Mouse (Mus musculus) common myeloid progenitor, adult 5-6 weeks (primary cell): ENCODE data around the gene BC049730. TPM values are rescaled to one million over a fixed set of nuclear protein-coding genes. Genes with fewer than 3 reads are reported as not detected.
"Not testable (repeated sequence)": the region's sequence is repeated elsewhere in the genome, so short reads cannot be mapped to it uniquely, and the experiment has no call there.

Experiments used
- ATAC-seq: replicated peaks from 2 replicates; pipeline ENCODE4 v1.8.0; 2016; ENCODE audit warnings: low read depth, mild to moderate bottlenecking, moderate TSS enrichment, inconsistent platforms; ENCODE audit not compliant: poor library complexity, severe bottlenecking
- total RNA-seq: library from RNA; stranded (forward); fragments of 200-1000, 187-1606 nt; gene quantifications from 2 replicates; pipeline ENCODE4 v1.2.3, GENCODE M21; 2017

The BC049730 gene
- not detected in 2 replicates for total RNA-seq

- no peak for ATAC-seq
These were observed at the start of gene BC049730 for GRCm38 (mm10) chr7:24708832-24709292. Gene BC049730, plus strand, starts transcription at chr7:24709242.

GRCm38 (mm10) chr7:24659737-24660357 lies 49.2 kb upstream of the BC049730 start:
- no peak for ATAC-seq

DNA sequence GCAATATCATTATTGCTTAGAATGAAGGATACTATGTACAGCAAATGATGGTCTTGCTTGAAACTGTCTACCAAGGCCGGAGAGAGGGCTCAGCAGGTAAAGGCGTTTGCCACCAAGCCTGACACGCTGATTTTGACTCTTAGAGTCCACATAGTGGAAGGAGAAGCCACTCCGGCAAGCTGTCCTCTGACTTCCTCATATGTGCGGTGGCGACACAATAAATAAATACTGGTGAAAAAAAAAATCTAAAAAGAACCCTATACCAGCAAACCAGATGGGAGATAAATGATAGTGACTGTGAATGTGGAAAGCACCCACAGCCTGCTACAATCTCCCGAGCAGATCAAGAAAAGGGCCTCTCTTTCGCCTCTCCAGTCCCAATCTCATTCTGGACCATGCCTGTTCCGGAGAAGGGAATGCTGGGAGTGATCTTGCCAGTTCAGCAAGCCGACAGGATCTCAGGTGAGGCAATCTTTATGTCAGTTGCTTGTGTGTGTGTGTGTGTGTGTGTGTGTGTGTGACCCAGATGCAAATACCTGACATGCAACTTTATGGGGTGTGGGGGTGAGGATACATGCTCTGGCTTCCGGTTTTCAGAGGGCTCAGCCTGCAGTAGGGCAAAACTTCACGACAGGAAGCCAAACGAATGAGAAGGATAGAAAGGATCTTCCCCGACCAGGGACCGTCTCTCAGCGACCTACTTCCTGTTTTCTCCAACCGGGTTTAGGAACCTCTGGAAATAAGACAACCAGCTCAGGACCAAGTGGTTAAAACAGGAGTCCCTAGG lies 47.7 kb upstream of the BC049730 start:
- ATAC-seq: peak; percentile 49

DNA sequence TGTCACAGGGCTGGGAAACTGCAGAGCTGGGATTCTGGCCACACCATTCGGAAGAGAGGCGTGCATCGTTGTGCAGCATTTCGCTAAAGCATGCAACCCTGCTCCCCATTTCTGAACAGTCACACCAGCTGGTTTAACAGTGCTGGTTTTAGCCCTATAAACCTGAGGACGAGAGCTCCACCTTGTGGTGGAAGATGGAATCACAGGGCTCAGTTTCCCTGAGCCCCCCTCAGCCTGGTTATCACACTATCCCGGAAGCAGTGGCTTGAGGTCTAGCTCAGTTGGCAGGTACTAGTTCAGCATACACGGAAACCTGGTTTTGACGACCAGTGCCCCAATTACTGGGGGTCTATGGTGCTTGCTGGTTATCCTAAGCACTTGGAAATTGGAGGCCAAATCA lies 46.5 kb upstream of the BC049730 start:
- ATAC-seq: peak; percentile 90

- ATAC-seq: no peak
These were observed 44.7 kb upstream of the BC049730 start for GRCm38 (mm10) chr7:24664301-24664700.

DNA sequence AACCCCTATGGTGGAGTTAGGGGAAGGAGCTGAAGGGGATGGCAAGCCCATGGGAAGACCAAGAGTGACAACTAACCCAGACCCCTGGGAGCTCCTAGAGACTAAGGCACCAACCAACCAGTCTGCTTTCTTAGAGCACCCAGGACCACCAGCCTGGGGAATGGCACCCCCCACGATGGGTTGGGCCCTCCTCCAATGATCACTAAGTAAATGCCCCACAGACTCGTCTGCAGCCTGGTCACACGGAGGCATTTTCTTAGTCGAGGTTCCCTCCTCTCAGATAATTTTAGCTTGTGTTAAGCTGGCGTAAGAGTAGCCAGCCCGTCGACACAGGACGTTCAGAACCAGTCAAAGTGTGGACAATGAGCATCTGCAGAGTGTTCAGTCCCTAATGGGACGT lies 44.1 kb upstream of the BC049730 start:
- ATAC-seq: no peak

DNA sequence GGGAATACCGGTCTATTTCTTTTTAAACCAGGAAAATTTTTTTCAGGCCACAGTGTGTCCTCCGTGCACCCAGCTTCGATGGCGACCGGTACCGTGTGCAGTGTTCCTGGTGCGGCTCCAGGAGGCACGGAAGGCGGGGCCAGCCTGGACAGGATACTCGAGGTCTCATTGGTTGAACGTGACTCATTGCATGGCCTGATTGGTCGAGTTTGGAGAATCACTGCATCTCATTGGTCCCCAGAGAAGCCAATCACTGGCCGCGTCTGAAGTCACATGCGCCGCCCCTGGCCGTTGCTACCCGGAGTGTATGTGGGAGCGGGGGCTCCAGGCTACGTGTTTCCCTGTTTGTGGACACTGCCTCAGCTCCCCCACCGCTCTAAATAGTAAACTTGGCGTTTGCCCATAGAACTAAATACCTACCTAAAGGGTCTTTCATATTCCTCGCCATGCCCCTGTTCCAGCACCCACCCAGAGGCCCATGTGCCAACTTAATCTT lies 37.0 kb upstream of the BC049730 start:
- no peak for ATAC-seq

DNA sequence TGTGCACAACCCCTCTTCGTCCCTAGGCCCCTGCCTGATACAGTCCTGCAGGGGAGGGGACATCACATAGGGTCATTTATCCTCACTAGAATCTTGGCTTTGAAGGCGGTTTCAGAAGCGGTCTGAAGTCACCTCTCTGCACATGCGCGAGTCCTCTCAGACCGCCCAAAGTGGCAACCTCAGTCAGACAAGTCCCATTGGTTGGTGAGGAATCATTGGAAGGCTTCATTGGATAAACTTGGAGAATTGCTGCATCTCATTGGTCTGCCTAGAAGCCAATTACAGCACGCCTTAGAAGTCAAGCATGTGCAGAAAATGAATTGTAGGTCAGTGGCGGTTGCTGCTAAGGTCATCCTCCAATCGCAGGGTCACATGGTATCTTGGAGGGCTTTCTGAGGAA lies 32.5 kb upstream of the BC049730 start, which contains the start of gene Tex101:
Tex101 (minus strand) TSS at position 101 of the 400 bp plus-strand sequence.
- no peak for ATAC-seq

- ATAC-seq: not testable (repeated sequence)
These were observed 24.9 kb upstream of the BC049730 start for GRCm38 (mm10) chr7:24684121-24684520.

GRCm38 (mm10) chr7:24687519-24687918 lies 21.5 kb upstream of the BC049730 start:
- not testable (repeated sequence) for ATAC-seq

- ATAC-seq: not testable (repeated sequence)
These were observed 16.3 kb upstream of the BC049730 start for GRCm38 (mm10) chr7:24692693-24693092.

DNA sequence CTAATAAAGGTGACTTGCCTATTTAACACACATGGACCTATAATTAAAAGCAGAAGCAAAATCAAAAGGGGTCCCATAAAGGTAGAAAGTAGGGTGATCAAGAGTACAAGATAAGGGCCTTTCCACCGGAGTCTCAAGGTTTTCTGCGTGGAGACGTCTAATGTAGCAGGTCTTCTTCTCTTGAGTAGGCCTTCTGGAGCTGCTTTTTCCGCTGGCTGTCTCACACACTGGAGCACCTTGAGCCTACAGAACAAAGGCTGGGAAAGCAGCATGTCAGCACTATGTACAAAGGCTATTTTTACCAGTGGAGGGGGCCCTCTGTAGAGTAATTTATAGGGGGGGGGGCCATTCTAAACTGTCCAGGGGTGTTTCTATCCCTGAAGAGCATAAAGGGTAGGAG lies 11.2 kb upstream of the BC049730 start:
- not testable (repeated sequence) for ATAC-seq

- not testable (repeated sequence) for ATAC-seq
These were observed 6.2 kb upstream of the BC049730 start for GRCm38 (mm10) chr7:24702841-24703240.

DNA sequence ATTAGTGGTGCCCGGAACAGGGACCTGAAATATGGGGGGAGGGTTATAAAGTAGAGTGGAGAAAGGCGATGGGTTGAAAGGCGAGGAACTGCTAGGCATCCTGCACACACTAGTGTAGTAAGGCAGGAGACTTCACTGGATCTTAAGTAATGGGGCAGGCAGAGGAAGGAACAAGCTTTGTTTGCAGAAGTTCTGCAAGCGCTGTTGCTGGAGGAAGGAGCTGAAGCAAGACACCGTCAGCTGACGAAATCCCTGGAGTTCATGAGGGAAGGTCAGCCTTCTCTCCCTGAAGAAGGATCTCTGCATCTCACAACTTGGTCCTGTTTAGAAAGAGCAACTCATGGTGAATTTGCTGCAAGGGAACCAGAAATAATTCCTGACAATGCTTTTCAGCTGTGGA lies 6.0 kb downstream of the BC049730 start:
- no peak for ATAC-seq

GRCm38 (mm10) chr7:24726808-24727207 lies 17.8 kb downstream of the BC049730 start, which contains the start of gene Gm4763:
Gene Gm4763, minus strand, starts transcription at chr7:24726908.
- not testable (repeated sequence) for ATAC-seq

DNA sequence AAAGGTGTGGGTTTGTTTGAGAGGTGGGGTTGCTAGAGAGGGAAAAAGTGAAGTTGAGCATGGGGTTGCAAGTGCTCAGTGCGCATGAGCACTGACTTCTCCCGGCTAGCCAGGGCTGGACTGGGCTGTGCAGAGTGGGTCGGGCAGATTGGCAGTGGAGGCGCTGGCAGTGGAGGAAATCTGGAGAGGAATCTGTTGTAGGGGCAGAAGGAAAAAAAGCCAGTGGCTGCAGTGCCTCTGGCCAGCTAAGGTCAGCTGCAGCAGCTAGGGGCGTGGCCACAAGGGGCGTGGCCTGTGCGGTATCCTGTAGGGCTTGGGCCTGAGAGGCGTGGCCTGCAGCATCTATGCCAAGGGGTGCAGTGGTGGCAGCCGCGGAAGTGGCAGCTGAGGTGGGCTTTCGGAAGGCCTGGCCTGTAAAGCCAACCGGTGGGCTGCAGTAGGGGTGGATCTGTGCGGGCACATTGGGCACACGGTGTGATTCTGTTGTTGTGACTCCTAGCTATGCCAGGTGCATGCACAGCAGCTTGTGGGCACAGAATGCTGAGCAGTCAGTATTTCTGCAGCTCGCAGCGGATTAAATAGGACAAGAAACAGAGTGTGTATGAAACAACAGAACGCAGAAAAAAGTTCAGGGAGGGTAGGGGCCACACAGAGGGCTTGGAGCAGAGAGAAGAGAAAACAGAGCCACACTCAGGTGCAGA lies 27.1 kb downstream of the BC049730 start:
- ATAC-seq: peak; percentile 93

GRCm38 (mm10) chr7:24750695-24751094 lies 41.7 kb downstream of the BC049730 start:
- ATAC-seq: no peak

GRCm38 (mm10) chr7:24751610-24752009 lies 42.6 kb downstream of the BC049730 start:
- no peak for ATAC-seq

GRCm38 (mm10) chr7:24753476-24753875 lies 44.4 kb downstream of the BC049730 start:
- no peak for ATAC-seq

DNA sequence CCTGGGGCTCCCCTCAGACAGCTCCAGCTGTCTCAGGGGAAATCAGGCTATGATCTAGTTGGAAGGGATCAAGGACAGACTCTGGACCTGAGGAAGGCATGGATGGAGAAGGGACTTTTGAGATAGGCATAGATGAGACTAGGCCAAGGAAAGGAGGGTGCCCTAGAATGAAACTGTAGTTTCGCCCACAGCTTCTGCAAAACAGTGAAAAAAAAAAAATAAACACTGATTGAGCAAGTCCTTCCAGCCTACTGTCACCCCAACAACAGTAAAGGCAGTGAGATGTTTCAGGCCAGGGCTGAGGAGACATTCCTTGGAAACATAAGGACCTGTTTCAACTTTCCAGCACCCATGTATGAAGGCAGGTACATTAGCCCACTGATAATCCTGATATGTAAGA lies 49.5 kb downstream of the BC049730 start:
- ATAC-seq: peak; percentile 56
